Comparison of ENCODE assay signal across 18 mouse cellular contexts in the genomic region with DNA sequence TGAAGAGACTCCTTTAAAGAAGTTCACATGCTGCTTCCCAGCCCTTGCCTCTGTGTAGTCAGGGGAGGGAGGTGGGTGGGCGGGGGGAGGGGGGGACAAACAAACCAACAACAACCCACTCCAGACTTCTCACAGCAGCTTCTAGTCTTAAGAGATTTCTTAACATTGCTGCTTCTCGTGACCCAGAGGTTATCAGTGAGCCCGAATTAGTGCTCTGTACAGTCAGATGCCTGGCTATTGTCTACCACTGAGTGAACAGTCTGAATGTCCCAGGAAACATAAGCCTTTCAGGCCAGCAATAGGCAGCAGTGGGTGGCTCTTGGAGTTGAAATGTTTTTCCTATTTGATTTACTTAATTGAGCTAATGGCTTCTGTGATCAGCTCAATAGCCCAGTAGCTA.
DNase-seq lines count a peak whose midpoint lies in the region; ATAC-seq lines count a peak whose summit lies in the region.
"Had no signal": no experiment of that assay in that cellular context is flagged by ENCODE, and none has a peak within 500 bp of the region (broad histone marks: within the 10 kb centered on the region; RNA-seq: fewer than 3 reads in every experiment).

No protein-coding gene starts in this region.

- no peak overlapping the region for H3K4me2 ChIP-seq in forebrain, embryonic 11.5 days (ENCODE audit: low read depth, low read length, severe bottlenecking)
- no peak overlapping the region for H3K4me2 ChIP-seq in forebrain, embryonic 16.5 days (ENCODE audit: low read length)
- H3K4me2 ChIP-seq in heart, embryonic 15.5 days = no peak overlapping the region
- H3K4me2 ChIP-seq: limb, embryonic 15.5 days had no signal

- H3K36me3 ChIP-seq in forebrain, embryonic 11.5 days (ENCODE audit: control insufficient read depth, insufficient read depth, low read length) = no peaks in the 10 kb centered on the region
- H3K36me3 ChIP-seq in forebrain, embryonic 16.5 days (ENCODE audit: control insufficient read depth, insufficient read depth) = no peaks in the 10 kb centered on the region
- H3K36me3 ChIP-seq in heart, embryonic 15.5 days = no peaks in the 10 kb centered on the region
- no peaks in the 10 kb centered on the region for H3K36me3 ChIP-seq in embryonic facial prominence, embryonic 10.5 days (replicated peaks)
- H3K36me3 ChIP-seq: limb, embryonic 15.5 days had no signal

- no peak overlapping the region for H3K9ac ChIP-seq in forebrain, embryonic 11.5 days (ENCODE audit: low read length)
- H3K9ac ChIP-seq in forebrain, embryonic 16.5 days (replicated peaks; ENCODE audit: low read depth, low read length) = no peak overlapping the region
- H3K9ac ChIP-seq in heart, embryonic 15.5 days = no peak overlapping the region
- H3K9ac ChIP-seq: limb, embryonic 15.5 days had no signal

- peak; percentile 65 for ATAC-seq in forebrain, embryonic 11.5 days (replicated peaks; ENCODE audit: low FRiP score)
- ATAC-seq in forebrain, embryonic 16.5 days = no peak
- ATAC-seq in heart, embryonic 15.5 days (replicated peaks; ENCODE audit: insufficient number of reproducible peaks, insufficient read depth, low FRiP score, low read depth) = no peak
- no peak for ATAC-seq in activated CD4-positive, CD25-positive, alpha-beta regulatory T cell, adult 4 months
- ATAC-seq: hindbrain, postnatal 0 days had no signal

- WGBS in forebrain, embryonic 11.5 days = 5% methylated on average over 3 of the region's 3 CpGs
- WGBS in forebrain, embryonic 16.5 days = 4% methylated on average over 3 of the region's 3 CpGs
- 17% methylated on average over 3 of the region's 3 CpGs for WGBS in heart, embryonic 15.5 days
- 12% methylated on average over 3 of the region's 3 CpGs for WGBS in embryonic facial prominence, embryonic 10.5 days

- no peak overlapping the region for H3K27ac ChIP-seq in forebrain, embryonic 11.5 days (ENCODE audit: low read depth, low read length)
- no peak overlapping the region for H3K27ac ChIP-seq in forebrain, embryonic 16.5 days (ENCODE audit: low read length)
- H3K27ac ChIP-seq in heart, embryonic 15.5 days = peak overlapping the region; percentile 37
- no peak overlapping the region for H3K27ac ChIP-seq in embryonic facial prominence, embryonic 10.5 days (replicated peaks)
- H3K27ac ChIP-seq: hindbrain, postnatal 0 days; limb, embryonic 15.5 days; stomach, postnatal 0 days had no signal

- no peak for DNase-seq in forebrain, embryonic 11.5 days (ENCODE audit: low spot score)
- no peak for DNase-seq in heart, adult 11 months
- peak; percentile 35 for DNase-seq in embryonic facial prominence, embryonic 10.5 days (ENCODE audit: low spot score)
- peak; percentile 55 for DNase-seq in yolk sac, embryonic 10.5 days (ENCODE audit: low spot score)
- DNase-seq in lung, postnatal 10 days = no peak
- DNase-seq: adrenal gland, adult 8-10 months; cerebellum, adult 11-12 months; gastrocnemius, postnatal 14 days; kidney, adult 18-20 months; kidney, postnatal 25 days; layer of hippocampus, adult 9-11 months; right cerebral cortex, postnatal 25 days had no signal

- no peaks in the 10 kb centered on the region for H3K9me3 ChIP-seq in forebrain, embryonic 11.5 days (ENCODE audit: control insufficient read depth, low read length)
- no peaks in the 10 kb centered on the region for H3K9me3 ChIP-seq in forebrain, embryonic 16.5 days (ENCODE audit: control insufficient read depth, low read length)
- no peaks in the 10 kb centered on the region for H3K9me3 ChIP-seq in heart, embryonic 15.5 days (replicated peaks)
- H3K9me3 ChIP-seq in embryonic facial prominence, embryonic 10.5 days = no peaks in the 10 kb centered on the region
- H3K9me3 ChIP-seq: limb, embryonic 15.5 days had no signal

- H3K4me1 ChIP-seq in forebrain, embryonic 11.5 days (replicated peaks; ENCODE audit: control insufficient read depth, insufficient read depth, low read length) = peaks cover 3% of the 10 kb centered on the region; the same call in 1 of the 2 replicates
- H3K4me1 ChIP-seq in forebrain, embryonic 16.5 days (replicated peaks; ENCODE audit: control insufficient read depth, insufficient read depth, low read length) = no peaks in the 10 kb centered on the region; the same call in 1 of the 2 replicates
- H3K4me1 ChIP-seq in heart, embryonic 15.5 days (replicated peaks) = peaks cover 8% of the 10 kb centered on the region
- H3K4me1 ChIP-seq in embryonic facial prominence, embryonic 10.5 days = peaks cover 13% of the 10 kb centered on the region
- H3K4me1 ChIP-seq: limb, embryonic 15.5 days had no signal

- no peak overlapping the region for H3K4me3 ChIP-seq in forebrain, embryonic 11.5 days (ENCODE audit: low read depth, low read length)
- H3K4me3 ChIP-seq in forebrain, embryonic 16.5 days (replicated peaks; ENCODE audit: low read length) = no peak overlapping the region
- H3K4me3 ChIP-seq in heart, embryonic 15.5 days = no peak overlapping the region
- H3K4me3 ChIP-seq in embryonic facial prominence, embryonic 10.5 days = no peak overlapping the region
- H3K4me3 ChIP-seq: limb, embryonic 15.5 days had no signal

- H3K27me3 ChIP-seq in forebrain, embryonic 11.5 days (ENCODE audit: control insufficient read depth, insufficient read depth, low read length) = no peaks in the 10 kb centered on the region
- no peaks in the 10 kb centered on the region for H3K27me3 ChIP-seq in forebrain, embryonic 16.5 days (replicated peaks; ENCODE audit: control insufficient read depth, insufficient read depth, low read length)
- H3K27me3 ChIP-seq in heart, embryonic 15.5 days = no peaks in the 10 kb centered on the region
- H3K27me3 ChIP-seq in embryonic facial prominence, embryonic 10.5 days (replicated peaks; ENCODE audit: low read depth, poor library complexity, severe bottlenecking) = peaks cover 40% of the 10 kb centered on the region
- H3K27me3 ChIP-seq: limb, embryonic 15.5 days had no signal

Comparison
In these comparisons a context has a peak if more than half of its experiments do, and no peak if none do; other contexts are left out.
1. DNase-seq: peak in embryonic facial prominence, embryonic 10.5 days (single experiment) and yolk sac, embryonic 10.5 days (single experiment); none in forebrain, embryonic 11.5 days (single experiment), heart, adult 11 months (single experiment) and lung, postnatal 10 days (single experiment).